Mouse (Mus musculus) embryonic stem cell, embryonic (primary cell): ENCODE data around the gene Sprtn.

Source experiments
- CTCF ChIA-PET, 4 experiments: fragments of 300-600 bp in 2 of 4; fragments of 350-600 bp in 2 of 4; sonication (Branson Sonifier 250); formaldehyde crosslinking; loops; one replicate each; lab custom pipeline; 2022; ENCODE audit warnings: inconsistent platforms in 2 of 4; lab: Charles Lee
- POLR2A ChIA-PET, 4 experiments: fragments of 300-600 bp in 2 of 4; fragments of 350-600 bp in 2 of 4; sonication (Branson Sonifier 250); formaldehyde crosslinking; loops; one replicate each; lab custom pipeline; 2022; ENCODE audit warnings: antibody characterized with exemption in 4 of 4, inconsistent platforms in 1 of 4; lab: Charles Lee

Gene Sprtn

DNA sequence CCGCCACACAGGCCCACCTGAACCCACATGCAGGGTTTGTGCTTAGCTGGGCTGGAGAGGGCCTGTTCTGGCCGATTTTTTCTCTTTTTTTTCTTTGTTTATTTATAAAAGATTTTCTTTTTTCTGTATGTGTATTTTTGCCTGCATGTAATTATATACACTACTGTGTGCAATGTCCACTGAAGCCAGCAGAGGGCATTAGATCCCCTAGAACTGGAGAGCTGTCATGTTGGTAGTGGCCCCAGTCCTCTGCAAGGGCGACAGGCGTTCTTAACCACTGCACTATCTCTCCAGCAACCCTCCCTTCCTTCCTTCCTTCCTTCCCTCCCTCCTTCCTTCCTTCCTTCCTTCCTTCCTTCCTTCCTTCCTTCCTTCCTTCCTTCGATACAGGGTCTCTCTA, 9.3 kb upstream of the Sprtn start:
- POLR2A ChIA-PET = interaction anchor here in 2 of 4 experiments (0.7 to 2.1 kb wide), 8 partner anchors 8 to 50 kb away, joined by 3 to 8 read pairs (median 4); no protein-coding TSS in a partner anchor
- CTCF ChIA-PET = interaction anchor here (0.5 to 1.4 kb wide), 11 partner anchors 16 to 1033 kb away, joined by 3 to 5 read pairs (median 3); no protein-coding TSS in a partner anchor

DNA sequence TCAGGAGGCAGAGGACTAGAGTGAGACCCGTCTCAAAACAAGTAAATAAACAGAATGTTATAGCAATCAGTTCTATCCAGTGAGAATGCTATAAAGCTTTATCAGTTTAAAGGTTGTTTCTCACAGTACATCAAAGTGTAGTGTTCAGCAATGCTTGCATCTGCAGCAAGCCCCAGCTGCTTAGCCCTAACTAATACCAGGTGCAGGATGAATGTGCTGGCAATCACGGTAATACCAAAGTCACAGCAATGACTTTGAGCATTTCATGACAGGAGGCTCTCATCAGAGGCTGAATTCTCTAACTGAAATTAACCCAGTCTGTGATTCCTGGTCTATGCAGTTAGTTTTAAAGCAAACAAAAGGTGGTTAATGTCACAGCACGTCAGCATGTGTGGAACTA, 5.1 kb upstream of the Sprtn start:
- ChIA-PET POLR2A (interaction anchor here in 1 of 4 experiments (1.2 to 1.6 kb wide), 3 partner anchors 11 to 55 kb away, joined by 3 to 4 read pairs (median 4); no protein-coding TSS in a partner anchor), CTCF (no interaction called here)

DNA sequence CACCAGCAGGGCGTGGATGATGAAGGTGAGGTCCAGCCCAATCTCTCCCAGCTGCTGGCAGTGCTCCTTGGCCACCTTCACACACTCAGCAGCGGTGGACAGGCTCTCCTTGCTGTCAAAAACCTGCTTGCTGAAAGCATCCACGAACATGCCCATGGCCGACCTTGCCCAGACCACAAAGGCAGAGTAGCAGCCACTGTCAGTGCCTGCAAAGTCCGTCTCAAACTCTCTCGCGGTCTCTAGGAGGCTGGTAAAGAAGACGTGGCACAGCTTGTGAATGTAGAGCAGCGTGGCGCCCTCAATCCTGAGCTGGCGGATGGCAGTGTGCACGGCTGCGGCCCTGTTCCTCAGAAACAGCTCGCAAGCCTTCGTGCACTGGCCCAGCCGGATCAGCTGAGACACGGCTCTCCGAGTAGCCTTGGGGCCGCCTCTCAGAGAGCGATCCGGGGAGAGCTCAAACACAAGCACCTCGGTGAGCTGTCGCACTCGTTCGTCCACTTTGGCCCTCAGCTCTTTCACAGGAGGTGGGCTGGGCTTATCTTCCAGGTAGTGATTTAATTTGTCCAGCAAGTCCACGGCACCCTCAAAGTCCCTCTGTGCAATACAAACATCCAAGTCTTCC, 1.6 kb upstream of the Sprtn start:
- ChIA-PET POLR2A (interaction anchor here in 3 of 4 experiments (0.5 to 2.4 kb wide), 19 partner anchors 9 to 201 kb away, joined by 3 to 10 read pairs (median 3); partner anchors contain the start of genes 2810004N23Rik (in 1 of the 3), Fam89a (in 1 of the 3) and Gnpat (in 1 of the 3)), CTCF (interaction anchor here in 3 of 4 experiments (1.1 to 1.6 kb wide), 4 partner anchors 11 to 138 kb away, joined by 3 to 5 read pairs (median 4); no protein-coding TSS in a partner anchor)

DNA sequence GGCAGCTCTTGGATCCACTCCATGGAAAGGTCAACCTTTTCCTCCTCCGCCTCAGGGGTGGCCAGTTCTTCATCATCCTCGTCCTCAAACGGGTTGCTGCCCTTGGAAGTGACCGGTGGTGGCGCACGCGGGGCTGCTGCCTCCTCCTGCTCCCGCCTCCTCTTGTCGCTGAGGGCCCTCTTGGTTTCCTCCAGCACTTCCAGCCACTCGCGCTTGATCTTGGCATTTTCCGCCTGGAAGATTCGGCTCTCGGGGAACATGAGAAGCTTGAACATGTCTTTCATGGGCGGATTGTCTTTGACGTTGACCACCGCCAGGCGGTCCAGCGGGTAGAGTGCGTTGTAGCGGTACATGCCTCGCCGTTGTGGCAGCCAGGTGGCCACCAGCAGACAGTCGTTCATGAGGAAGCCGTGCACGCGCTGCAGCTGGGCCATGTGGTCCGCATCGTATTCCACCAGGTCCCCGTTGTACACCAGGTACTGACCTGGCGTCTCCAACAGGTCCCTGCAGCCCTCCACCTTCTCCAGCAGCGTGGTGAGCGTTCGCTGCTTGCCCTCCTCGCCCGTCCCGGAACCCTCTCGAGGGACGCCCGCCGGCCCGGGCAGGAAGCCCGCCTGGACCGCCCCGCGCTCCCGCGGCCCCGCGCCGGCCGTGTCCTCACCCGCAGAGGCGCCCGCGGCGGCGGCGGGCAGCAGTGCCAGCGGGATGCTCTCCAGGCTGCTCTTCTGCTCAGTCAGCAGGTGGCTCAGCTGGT, 877 bp upstream of the Sprtn start:
- ChIA-PET CTCF (interaction anchor here (0.6 to 1.6 kb wide), 5 partner anchors 11 to 138 kb away, joined by 3 to 5 read pairs (median 3); no protein-coding TSS in a partner anchor), POLR2A (interaction anchor here in 2 of 4 experiments (0.9 to 2.4 kb wide), 13 partner anchors 8 to 138 kb away, joined by 3 to 10 read pairs (median 4); partner anchors contain the start of gene Gnpat (in 1 of the 2))

DNA sequence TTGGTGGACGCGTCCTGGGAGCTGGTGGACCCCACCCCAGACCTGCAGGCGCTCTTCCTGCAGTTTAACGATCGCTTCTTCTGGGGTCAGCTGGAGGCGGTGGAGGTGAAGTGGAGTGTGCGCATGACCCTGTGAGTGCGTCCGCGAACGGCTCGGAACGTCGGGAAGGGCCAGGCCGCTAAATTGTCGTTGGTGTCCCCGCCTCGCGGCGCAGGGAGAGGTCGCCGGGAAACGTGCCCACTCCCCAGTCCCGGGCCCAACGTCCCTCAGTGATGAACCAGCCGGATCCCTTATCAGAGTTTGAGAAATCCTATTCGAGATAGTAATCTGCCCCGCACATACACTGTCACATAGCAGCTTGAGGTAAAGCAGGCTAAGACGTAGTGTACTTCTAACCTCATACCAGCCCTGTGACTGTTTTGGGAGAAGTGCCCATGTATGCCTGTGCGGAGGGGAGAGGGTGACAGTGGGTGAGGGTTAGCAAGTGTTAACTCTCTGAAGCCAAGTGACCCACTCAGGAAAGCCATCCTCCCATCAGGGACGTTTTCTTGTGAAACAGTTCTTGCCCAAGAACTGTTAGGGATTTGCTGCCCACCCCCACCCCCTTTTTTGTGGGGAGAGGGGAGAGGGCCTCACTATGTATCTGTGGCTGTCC, 692 bp downstream of the Sprtn start:
- ChIA-PET POLR2A (interaction anchor here in 2 of 4 experiments (0.8 to 1.1 kb wide), 3 partner anchors 13 to 61 kb away, joined by 3 read pairs; no protein-coding TSS in a partner anchor), CTCF (no interaction called here)

DNA sequence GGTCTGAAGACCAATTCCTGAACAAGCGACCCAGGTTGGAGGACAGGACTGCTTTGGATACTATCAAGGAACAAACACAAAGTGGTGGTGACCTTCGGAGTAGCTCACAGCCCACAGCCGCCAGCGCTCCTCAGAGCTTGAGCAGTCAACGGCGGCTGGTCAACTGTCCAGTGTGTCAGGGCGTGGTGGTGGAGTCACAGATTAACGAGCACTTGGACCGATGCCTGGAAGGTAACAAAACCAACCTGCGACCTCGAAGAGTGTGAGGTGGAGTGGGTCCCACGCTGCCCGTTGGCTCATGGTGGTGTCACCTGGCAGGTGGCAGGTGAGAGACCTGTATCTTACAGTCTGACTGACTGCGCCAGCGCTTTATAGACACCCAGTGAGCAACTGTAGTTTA, 5.5 kb downstream of the Sprtn start:
- CTCF ChIA-PET = interaction anchor here in 1 of 4 experiments (0.7 kb wide), 1 partner anchor 52 kb away, joined by 6 read pairs; no protein-coding TSS in a partner anchor
- POLR2A ChIA-PET = interaction anchor here in 2 of 4 experiments (0.6 to 1.4 kb wide), 4 partner anchors 8 to 452 kb away, joined by 3 to 5 read pairs (median 4); no protein-coding TSS in a partner anchor

DNA sequence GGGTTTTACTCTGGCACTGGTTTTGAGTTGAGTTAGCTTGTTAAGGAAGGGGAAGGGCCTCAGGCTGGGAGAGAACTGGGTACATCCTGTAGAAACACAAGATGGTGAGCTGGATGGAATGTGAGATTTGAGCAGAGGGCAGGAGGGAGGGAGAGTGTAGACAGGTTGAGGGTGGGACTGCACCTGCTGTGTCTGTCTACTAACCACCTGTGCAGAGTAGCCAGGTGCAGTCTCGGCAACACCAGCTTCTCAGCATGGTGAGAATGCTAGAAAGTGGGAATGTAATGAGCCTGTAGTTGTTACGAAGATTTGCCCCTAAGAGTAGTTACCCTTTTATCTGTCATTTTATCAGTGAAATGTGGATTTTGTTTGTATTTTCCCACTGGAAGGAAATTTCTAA, 7.8 kb downstream of the Sprtn start:
- ChIA-PET CTCF (interaction anchor here in 2 of 4 experiments (0.6 kb wide), 2 partner anchors 87 to 890 kb away, joined by 3 read pairs; no protein-coding TSS in a partner anchor), POLR2A (interaction anchor here in 2 of 4 experiments (0.8 to 1.5 kb wide), 6 partner anchors 9 to 26 kb away, joined by 3 to 4 read pairs (median 3); no protein-coding TSS in a partner anchor)

DNA sequence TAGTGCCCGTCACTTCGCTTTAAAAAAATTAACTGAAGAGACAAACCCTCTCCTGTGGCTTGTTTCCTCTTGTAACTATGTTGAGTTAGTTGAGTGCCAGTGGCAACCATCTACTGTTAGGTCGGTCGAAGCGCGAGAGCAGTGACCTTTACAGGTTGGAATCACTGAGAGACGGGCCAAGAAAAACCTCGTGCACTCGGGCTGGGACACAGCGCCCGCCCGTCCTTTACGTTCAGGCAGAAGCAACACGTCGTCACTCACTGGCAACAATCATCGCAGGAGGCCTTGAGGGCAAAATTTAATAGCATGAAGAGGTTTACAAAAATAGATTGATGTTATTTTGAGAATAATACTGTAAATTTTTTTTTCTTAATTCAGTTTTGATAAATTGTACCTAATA, 12.2 kb downstream of the Sprtn start:
- CTCF ChIA-PET = interaction anchor here in 1 of 4 experiments (0.6 kb wide), 1 partner anchor 23 kb away, joined by 3 read pairs; no protein-coding TSS in a partner anchor
- POLR2A ChIA-PET = interaction anchor here in 2 of 4 experiments (0.6 to 1.5 kb wide), 2 partner anchors 49 to 50 kb away, joined by 3 read pairs; no protein-coding TSS in a partner anchor

DNA sequence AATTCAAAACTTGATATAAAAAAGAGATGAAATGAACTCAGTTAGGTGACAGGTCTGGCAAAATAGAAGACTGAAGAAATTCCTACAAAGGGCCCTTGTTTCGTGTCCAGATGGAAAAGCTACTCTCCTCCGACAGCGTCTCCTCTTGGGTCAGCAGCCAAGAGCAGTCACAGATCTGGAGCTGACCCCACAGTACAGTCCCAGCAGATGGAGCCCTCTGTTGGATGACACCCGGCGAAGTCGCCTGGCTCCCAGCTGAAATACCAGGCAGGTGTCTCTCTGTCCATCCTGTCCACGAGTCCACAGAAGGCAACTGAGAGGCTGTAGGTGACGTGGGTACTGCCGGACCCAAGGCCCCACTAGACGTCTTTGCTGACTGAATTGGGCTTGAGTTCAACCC, 12.7 kb downstream of the Sprtn start:
- POLR2A ChIA-PET = interaction anchor here in 3 of 4 experiments (0.6 to 1.5 kb wide), 3 partner anchors 48 to 50 kb away, joined by 3 read pairs; no protein-coding TSS in a partner anchor

DNA sequence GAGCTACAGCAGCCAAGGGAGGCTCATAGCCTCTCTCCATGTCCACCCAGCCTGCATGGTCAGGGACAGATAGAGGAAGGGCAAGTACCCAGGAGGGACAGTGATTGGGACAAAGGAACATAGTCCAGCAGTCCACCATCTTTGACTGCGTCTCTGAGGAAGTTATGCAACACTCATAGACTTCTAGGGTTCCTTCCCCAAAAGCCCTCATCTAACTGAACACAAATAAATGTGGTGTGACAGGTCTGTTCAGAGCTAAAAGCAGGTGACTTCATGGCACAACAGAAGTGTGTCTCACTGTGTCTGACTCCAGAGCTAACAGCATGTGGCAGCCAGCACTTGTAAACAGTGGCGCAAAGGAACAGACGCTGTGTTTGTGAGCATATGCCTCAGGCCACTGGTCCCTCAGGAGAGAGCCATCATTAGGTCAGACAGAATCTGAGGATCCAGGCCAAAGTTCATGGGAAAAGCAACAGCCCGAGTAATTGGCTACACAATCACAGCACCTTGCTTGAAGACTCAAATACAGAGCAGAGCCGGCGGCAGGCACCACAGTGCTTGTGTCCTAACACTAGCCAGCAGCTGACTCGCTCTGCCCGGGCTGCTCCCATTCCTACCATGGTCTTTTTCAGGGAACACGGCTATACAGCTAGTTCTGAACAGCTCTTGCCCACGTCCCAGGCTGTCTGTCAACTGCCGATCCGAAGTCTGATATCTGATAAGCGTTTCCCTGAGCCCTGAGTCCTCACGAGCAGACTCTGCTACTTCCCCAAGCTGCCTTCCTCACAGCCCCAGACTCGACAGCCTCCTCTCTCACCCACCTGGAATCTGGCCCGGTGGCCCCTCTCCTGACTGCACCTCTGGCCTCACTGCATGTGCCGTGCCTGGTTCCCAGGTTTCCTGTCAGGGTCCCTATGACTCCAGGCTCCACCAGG, 14.5 kb downstream of the Sprtn start:
- CTCF ChIA-PET = interaction anchor here (0.5 to 1.5 kb wide), 10 partner anchors 19 to 462 kb away, joined by 3 to 12 read pairs (median 3); no protein-coding TSS in a partner anchor

More for the DNA sequence above, 12.7 kb downstream of the Sprtn start:
- CTCF ChIA-PET = interaction anchor here in 3 of 4 experiments (0.6 to 1.1 kb wide), 3 partner anchors 23 to 206 kb away, joined by 3 read pairs; no protein-coding TSS in a partner anchor

DNA sequence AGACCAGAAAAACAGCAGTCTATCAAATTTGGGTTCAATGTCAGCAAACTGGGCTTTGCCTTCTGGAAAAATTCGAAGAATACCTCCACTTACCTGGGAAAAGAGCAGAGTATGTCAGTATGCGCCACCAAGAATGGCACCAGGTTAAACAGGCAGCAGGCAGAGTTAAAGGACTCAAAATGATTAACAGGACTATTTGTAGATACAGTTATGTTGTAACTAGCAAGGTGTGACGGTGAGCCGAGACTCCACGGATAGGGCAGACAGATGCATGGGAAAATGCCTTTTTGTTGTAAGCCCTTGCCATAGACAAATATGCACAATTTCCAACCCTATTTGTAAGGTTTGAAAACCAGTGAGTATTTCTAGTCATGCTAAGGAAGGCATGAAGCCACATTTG, 16.4 kb downstream of the Sprtn start:
- CTCF ChIA-PET = interaction anchor here in 1 of 4 experiments (0.8 kb wide), 1 partner anchor 175 kb away, joined by 5 read pairs; no protein-coding TSS in a partner anchor
- POLR2A ChIA-PET = interaction anchor here in 1 of 4 experiments (0.6 kb wide), 1 partner anchor 30 kb away, joined by 5 read pairs; no protein-coding TSS in a partner anchor

More for the DNA sequence above, 14.5 kb downstream of the Sprtn start:
- POLR2A ChIA-PET = interaction anchor here in 2 of 4 experiments (1.0 to 2.3 kb wide), 6 partner anchors 10 to 38 kb away, joined by 3 to 9 read pairs (median 5); no protein-coding TSS in a partner anchor

DNA sequence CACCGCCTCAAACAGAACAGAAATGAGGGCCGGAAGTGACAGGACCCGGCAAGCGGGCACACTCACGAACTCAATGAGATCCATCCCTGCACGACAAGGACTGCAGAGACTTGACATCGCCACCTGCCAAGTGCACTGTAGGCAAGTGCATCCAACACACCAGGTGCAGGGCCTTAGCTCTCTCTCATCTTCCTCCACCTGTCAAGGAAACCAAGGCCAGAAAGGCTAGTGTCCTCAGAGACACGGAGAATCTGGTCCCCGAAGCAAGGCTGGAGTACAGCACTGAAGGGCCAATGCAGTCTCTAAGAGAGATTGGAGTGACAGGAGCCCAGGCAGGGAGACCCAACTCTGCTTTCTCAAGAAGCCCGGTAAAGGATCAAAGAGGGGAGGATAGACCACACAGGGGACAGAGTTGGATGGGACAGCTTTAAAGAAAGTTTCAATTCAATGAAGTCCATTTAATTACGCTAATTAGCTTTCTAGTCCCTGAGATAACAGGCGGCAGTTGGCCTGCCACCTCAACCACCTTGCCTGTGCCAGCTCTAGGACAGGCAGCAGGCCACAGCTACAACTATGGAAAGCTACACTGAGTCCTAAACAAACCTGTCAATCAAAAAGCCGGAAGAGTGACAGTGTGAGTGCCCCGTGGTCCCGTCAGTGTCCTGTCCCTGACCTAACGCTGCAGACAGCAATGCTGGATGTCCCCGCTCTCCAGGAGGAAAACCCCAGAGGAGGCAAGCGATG, 20.2 kb downstream of the Sprtn start:
- POLR2A ChIA-PET = interaction anchor here in 2 of 4 experiments (0.5 to 1.0 kb wide), 2 partner anchors 9 to 13 kb away, joined by 3 to 4 read pairs; no protein-coding TSS in a partner anchor

DNA sequence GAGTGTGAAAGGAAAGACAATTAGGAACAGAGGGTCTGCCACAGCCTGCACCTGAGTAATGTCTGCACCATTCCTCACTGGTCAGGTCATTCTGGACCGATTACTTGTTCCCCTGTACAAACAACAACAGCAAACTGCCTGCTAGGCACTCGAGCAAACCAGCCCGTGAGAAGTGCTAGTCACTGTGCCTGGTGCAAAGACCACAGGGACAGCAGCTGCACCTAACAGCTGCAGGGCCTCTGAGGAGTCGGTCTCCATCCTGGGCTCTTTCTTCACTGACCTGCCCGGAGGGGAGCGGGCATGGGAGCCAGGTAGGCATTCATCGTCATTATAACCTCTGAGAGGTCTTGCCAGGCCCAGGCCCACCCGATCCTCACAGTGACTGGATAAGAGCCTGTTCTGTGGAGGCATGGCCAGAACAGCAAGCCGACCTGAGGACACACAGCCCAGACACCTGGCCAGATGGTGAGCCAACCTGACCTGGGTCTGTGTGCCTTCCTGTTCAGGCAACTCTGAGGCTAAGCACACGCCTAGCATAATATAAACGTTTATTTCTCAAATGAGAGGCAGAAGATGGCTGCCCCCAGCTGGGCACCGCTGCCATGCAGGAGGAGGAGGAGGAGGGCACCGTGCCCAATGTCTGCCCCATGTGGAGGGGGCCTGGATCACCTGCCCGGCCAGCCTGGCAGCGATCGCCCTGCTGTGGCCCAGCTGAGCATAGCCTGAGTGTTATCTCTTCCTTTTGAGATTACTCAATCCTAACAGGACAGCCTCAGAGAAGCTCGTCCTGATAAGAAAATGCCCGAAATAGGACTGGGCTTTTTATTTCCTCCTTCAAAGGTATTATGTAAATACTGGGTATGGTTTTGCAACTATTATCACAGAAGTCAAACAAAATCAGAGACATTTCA, 23.9 kb downstream of the Sprtn start:
- ChIA-PET POLR2A (interaction anchor here in 1 of 4 experiments (1.1 to 1.4 kb wide), 3 partner anchors 10 to 50 kb away, joined by 3 to 5 read pairs (median 3); no protein-coding TSS in a partner anchor), CTCF (interaction anchor here in 2 of 4 experiments (0.6 to 1.6 kb wide), 2 partner anchors 11 to 59 kb away, joined by 3 read pairs; no protein-coding TSS in a partner anchor)

More for the DNA sequence above, 20.2 kb downstream of the Sprtn start:
- CTCF ChIA-PET = interaction anchor here in 1 of 4 experiments (1.4 kb wide), 1 partner anchor 13 kb away, joined by 5 read pairs; no protein-coding TSS in a partner anchor

DNA sequence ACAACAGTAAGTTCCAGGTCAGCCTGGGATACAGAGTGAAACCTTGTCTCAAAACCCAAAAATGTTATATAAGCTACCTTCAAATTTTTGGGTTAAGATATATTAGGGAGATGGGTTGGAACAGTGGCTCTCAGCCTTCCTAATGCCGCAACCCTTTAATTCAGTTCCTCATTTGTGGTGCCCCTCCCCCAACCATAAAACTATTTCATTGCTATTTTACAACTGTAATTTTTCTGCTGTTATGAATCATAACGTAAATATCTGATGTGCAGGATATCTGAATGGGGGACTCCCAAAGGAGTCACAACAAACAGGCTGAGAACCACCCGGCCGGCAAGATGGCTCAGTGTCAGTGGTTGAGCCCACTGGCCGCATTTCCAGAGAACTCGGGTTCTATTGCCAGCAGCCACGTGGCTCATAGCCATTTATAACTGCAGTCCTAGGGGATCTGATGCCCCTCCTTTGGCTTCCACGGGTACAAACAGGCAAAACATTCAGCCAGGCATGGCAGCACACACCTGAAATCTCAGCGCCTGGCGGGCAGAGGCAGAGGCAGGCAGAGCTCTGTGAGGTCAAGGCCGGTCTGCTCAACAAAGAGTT, 24.9 kb downstream of the Sprtn start:
- ChIA-PET POLR2A (interaction anchor here in 1 of 4 experiments (1.2 to 1.4 kb wide), 3 partner anchors 11 to 18 kb away, joined by 3 to 5 read pairs (median 3); no protein-coding TSS in a partner anchor), CTCF (interaction anchor here in 1 of 4 experiments (1.6 kb wide), 1 partner anchor 58 kb away, joined by 3 read pairs; no protein-coding TSS in a partner anchor)
